Mouse (Mus musculus) cerebellum, adult 8-10 months (tissue): ENCODE results near the gene Slc25a13.

ENCODE experiments used
- DNase-seq: peaks from one replicate; pipeline ENCODE4 v3.0.0; 2022

Gene Slc25a13

GRCm38 (mm10) chr6:6011364-6011763, 205.6 kb downstream of the Slc25a13 start:
- no peak for DNase-seq

GRCm38 (mm10) chr6:6005762-6006431, 211.1 kb downstream of the Slc25a13 start:
- DNase-seq = peak; percentile 67

GRCm38 (mm10) chr6:6004756-6005485, 212.1 kb downstream of the Slc25a13 start:
- DNase-seq = no peak

GRCm38 (mm10) chr6:6002061-6002460, 214.9 kb downstream of the Slc25a13 start:
- peak; percentile 65 for DNase-seq

GRCm38 (mm10) chr6:5997535-5997934, 219.4 kb downstream of the Slc25a13 start:
- no peak for DNase-seq

GRCm38 (mm10) chr6:5993056-5993455, 223.9 kb downstream of the Slc25a13 start:
- no peak for DNase-seq

GRCm38 (mm10) chr6:5991817-5992755, 224.9 kb downstream of the Slc25a13 start:
- peak; percentile 56 for DNase-seq

- no peak for DNase-seq
Measured at GRCm38 (mm10) chr6:5991243-5991642, 225.7 kb downstream of the Slc25a13 start.
